Mouse (Mus musculus) right cerebral cortex, adult 18-20 months (tissue): ENCODE measurements at regions not wholly inside any gene's neighbourhood (a gene's known extent, or its start where the extent isn't known, plus 50 kb on each side); places are given as distances from the start of the nearest gene placed in this dataset.

Experiments used
- DNase-seq: peaks from one replicate; pipeline ENCODE4 v3.0.0; 2022; ENCODE audit warnings: mixed read lengths

GRCm38 (mm10) chr9:6608428-6609283, 339.0 kb upstream of the Ddi1 start:
- DNase-seq, result no peak
